Comparison of ENCODE assay signal across 8 mouse cellular contexts in genomic region chr8:79030326-79031265, GRCm38 (mm10). TPM values are rescaled to one million over a fixed set of nuclear protein-coding genes. Genes with fewer than 3 reads are reported as not detected.
A peak's percentile ranks its signal among the peaks of the same experiment; 100 is the strongest.
DNase-seq lines count a peak whose midpoint lies in the region; ATAC-seq and TF ChIP-seq lines count a peak whose summit lies in the region.

No protein-coding gene starts in this region.

- no peak for TF ChIP-seq EP300 in CH12.LX (IDR thresholded peaks at IDR 0.05; ENCODE audit: low read length)
- no peak for TF ChIP-seq EP300 in liver, postnatal 0 days (IDR thresholded peaks at IDR 0.05; ENCODE audit: low read depth)

- peaks cover 11 to 39% of the 10 kb centered on the region in 2 experiments for H3K4me1 ChIP-seq in CH12.LX (ENCODE audit: control insufficient read depth in 1 of 2, insufficient read depth in 2 of 2)
- peaks cover 39% of the 10 kb centered on the region for H3K4me1 ChIP-seq in forebrain, embryonic 12.5 days
- H3K4me1 ChIP-seq in heart, embryonic 16.5 days (ENCODE audit: control insufficient read depth, insufficient read depth, low read length), result peaks cover 23% of the 10 kb centered on the region
- H3K4me1 ChIP-seq in liver, postnatal 0 days (ENCODE audit: insufficient read depth), result 0 out of 2 replicates have a peak, but pooled peaks cover 3% of the 10 kb centered on the region
- peaks cover 43% of the 10 kb centered on the region for H3K4me1 ChIP-seq in neural tube, embryonic 15.5 days

- peaks cover 65% of the 10 kb centered on the region for H3K79me2 ChIP-seq in CH12.LX (replicated peaks; ENCODE audit: control insufficient read depth, extremely low read depth, insufficient read depth, poor library complexity, severe bottlenecking)

- peak overlapping the region; percentile 66 to 95 (median 84) for H3K4me3 ChIP-seq in CH12.LX (replicated peaks in 1 of 3; ENCODE audit: low read depth in 2 of 3, low read length in 2 of 3, poor library complexity in 1 of 3)
- peak overlapping the region; percentile 95 for H3K4me3 ChIP-seq in forebrain, embryonic 12.5 days (replicated peaks)
- peak overlapping the region; percentile 70 for H3K4me3 ChIP-seq in heart, embryonic 16.5 days (ENCODE audit: low read length)
- H3K4me3 ChIP-seq in liver, postnatal 0 days (ENCODE audit: low read depth, low read length), result peak overlapping the region; percentile 82
- peak overlapping the region; percentile 85 for H3K4me3 ChIP-seq in neural tube, embryonic 15.5 days (replicated peaks)

- no peaks in the 10 kb centered on the region for H3K9me3 ChIP-seq in CH12.LX (replicated peaks; ENCODE audit: low read length)
- no peaks in the 10 kb centered on the region for H3K9me3 ChIP-seq in forebrain, embryonic 12.5 days
- H3K9me3 ChIP-seq in heart, embryonic 16.5 days (replicated peaks; ENCODE audit: control insufficient read depth, low read length), result no peaks in the 10 kb centered on the region
- no peaks in the 10 kb centered on the region for H3K9me3 ChIP-seq in liver, postnatal 0 days (ENCODE audit: low read length)
- no peaks in the 10 kb centered on the region for H3K9me3 ChIP-seq in neural tube, embryonic 15.5 days (replicated peaks)

- peaks cover 0 to 12% of the 10 kb centered on the region in 2 experiments for H3K36me3 ChIP-seq in CH12.LX (replicated peaks in 1 of 2; ENCODE audit: control insufficient read depth in 1 of 2, insufficient read depth in 1 of 2, low read length in 1 of 2)
- H3K36me3 ChIP-seq in forebrain, embryonic 12.5 days (replicated peaks), result no peaks in the 10 kb centered on the region
- H3K36me3 ChIP-seq in heart, embryonic 16.5 days (ENCODE audit: control insufficient read depth, insufficient read depth), result no peaks in the 10 kb centered on the region
- no peaks in the 10 kb centered on the region for H3K36me3 ChIP-seq in liver, postnatal 0 days (replicated peaks; ENCODE audit: insufficient read depth, low read length)
- no peaks in the 10 kb centered on the region for H3K36me3 ChIP-seq in neural tube, embryonic 15.5 days

- in situ Hi-C loops in CH12.LX (cut with MboI; ENCODE audit: low pct_ligation_motif_present, low pct_unique_long_range_greater_than_20kb, low sequenced_read_pairs), result no loop called here

- dilution Hi-C loops in CH12.LX (cut with MboI; ENCODE audit: extremely low pct_ligation_motif_present, extremely low pct_unique_long_range_greater_than_20kb, low sequenced_read_pairs), result no loop called here

- peak overlapping the region; percentile 81 for H3K4me2 ChIP-seq in CH12.LX (ENCODE audit: insufficient read depth, low read depth, poor library complexity, severe bottlenecking)
- H3K4me2 ChIP-seq in forebrain, embryonic 12.5 days, result peak overlapping the region; percentile 90
- peak overlapping the region; percentile 80 for H3K4me2 ChIP-seq in heart, embryonic 16.5 days (ENCODE audit: low read depth, low read length)
- peak overlapping the region; percentile 92 for H3K4me2 ChIP-seq in liver, postnatal 0 days (ENCODE audit: low read depth, low read length)
- H3K4me2 ChIP-seq in neural tube, embryonic 15.5 days, result peak overlapping the region; percentile 84

- H3K27ac ChIP-seq in CH12.LX (ENCODE audit: insufficient read depth, low read depth), result peak overlapping the region; percentile 97
- H3K27ac ChIP-seq in forebrain, embryonic 12.5 days, result peak overlapping the region; percentile 99
- peak overlapping the region; percentile 100 for H3K27ac ChIP-seq in heart, embryonic 16.5 days (ENCODE audit: low read length)
- H3K27ac ChIP-seq in liver, postnatal 0 days (ENCODE audit: low read depth), result peak overlapping the region; percentile 95
- H3K27ac ChIP-seq in neural tube, embryonic 15.5 days (replicated peaks), result peak overlapping the region; percentile 99

- no peaks in the 10 kb centered on the region for H3K27me3 ChIP-seq in CH12.LX (replicated peaks)
- no peaks in the 10 kb centered on the region for H3K27me3 ChIP-seq in forebrain, embryonic 12.5 days
- H3K27me3 ChIP-seq in heart, embryonic 16.5 days (ENCODE audit: control insufficient read depth, insufficient read depth, low read length), result no peaks in the 10 kb centered on the region
- peaks cover 11% of the 10 kb centered on the region; the same call in 1 of the 2 replicates for H3K27me3 ChIP-seq in liver, postnatal 0 days (ENCODE audit: insufficient read depth, low read length)
- H3K27me3 ChIP-seq in neural tube, embryonic 15.5 days (replicated peaks), result no peaks in the 10 kb centered on the region

- peak overlapping the region; percentile 95 for H3K9ac ChIP-seq in CH12.LX (ENCODE audit: insufficient read depth, low read depth)
- peak overlapping the region; percentile 99 for H3K9ac ChIP-seq in forebrain, embryonic 12.5 days
- H3K9ac ChIP-seq in heart, embryonic 16.5 days (ENCODE audit: low read length), result peak overlapping the region; percentile 99
- H3K9ac ChIP-seq in liver, postnatal 0 days (replicated peaks), result peak overlapping the region; percentile 89
- H3K9ac ChIP-seq in neural tube, embryonic 15.5 days (replicated peaks), result peak overlapping the region; percentile 96

- WGBS in forebrain, embryonic 12.5 days, result under 1% methylated on average over 52 of the region's 62 CpGs
- 1% methylated on average over 53 of the region's 62 CpGs for WGBS in heart, embryonic 16.5 days
- 1% methylated on average over 54 of the region's 62 CpGs for WGBS in liver, postnatal 0 days (ENCODE audit: insufficient replicate concordance)
- 0% methylated on average over 55 of the region's 62 CpGs for WGBS in neural tube, embryonic 15.5 days

- DNase-seq in CH12.LX (ENCODE audit: extremely low read depth), result peak; percentile 62
- DNase-seq in brain, embryonic 14.5 days (ENCODE audit: low read depth), result peak; percentile 71
- peak; percentile 81 to 86 for DNase-seq in kidney, postnatal 4 days
- peak; percentile 70 for DNase-seq in liver, postnatal 0 days
- DNase-seq in thymus, postnatal 0 days (ENCODE audit: low spot score), result peak; percentile 28

- no peak for TF ChIP-seq CTCF in CH12.LX (conservative IDR thresholded peaks at IDR 0.05 in 1 of 2, IDR thresholded peaks at IDR 0.05 in 1 of 2; ENCODE audit: low read depth in 2 of 2, low read length in 2 of 2)
- no peak for TF ChIP-seq CTCF in brain, embryonic 14.5 days (IDR thresholded peaks at IDR 0.05; ENCODE audit: borderline replicate concordance, extremely low read depth, insufficient read depth, insufficient read length)
- 0 out of 2 replicates have a peak, but pooled peaks have one; percentile 4 for TF ChIP-seq CTCF in liver, postnatal 0 days (IDR thresholded peaks at IDR 0.05; ENCODE audit: low read depth)

- no peak for TF ChIP-seq RAD21 in CH12.LX (IDR thresholded peaks at IDR 0.05; ENCODE audit: low read depth, low read length)

- TF ChIP-seq POLR2A in CH12.LX (IDR thresholded peaks at IDR 0.05; ENCODE audit: low read depth, low read length), result peak; percentile 65
- no peak for TF ChIP-seq POLR2A in brain, embryonic 14.5 days (IDR thresholded peaks at IDR 0.05; ENCODE audit: borderline replicate concordance, extremely low read depth, insufficient read depth, insufficient read length, poor library complexity, severe bottlenecking)

- no peak for ATAC-seq in forebrain, embryonic 12.5 days (ENCODE audit: low FRiP score)
- peak; percentile 30; the same call in 1 of the 2 replicates for ATAC-seq in heart, embryonic 16.5 days (replicated peaks; ENCODE audit: extremely low read depth, insufficient read depth, low FRiP score)
- peak; percentile 0; the same call in 1 of the 2 replicates for ATAC-seq in liver, postnatal 0 days
- ATAC-seq in neural tube, embryonic 15.5 days (ENCODE audit: low FRiP score), result peak; percentile 2

TF ChIP-seq in CH12.LX, 34 proteins besides CTCF, POLR2A, EP300 and RAD21:
- no peak for TF ChIP-seq PAX5 (IDR thresholded peaks at IDR 0.05; ENCODE audit: low read length)
- no peak; the same call in 1 of the 2 replicates for TF ChIP-seq TCF12 (IDR thresholded peaks at IDR 0.05; ENCODE audit: low read depth, low read length)
- TF ChIP-seq SMC3 (IDR thresholded peaks at IDR 0.05; ENCODE audit: low read depth, low read length), result 0 out of 2 replicates have a peak, but pooled peaks have one; percentile 1
- TF ChIP-seq IRF4 (IDR thresholded peaks at IDR 0.05; ENCODE audit: low read depth, low read length), result peak; percentile 0; the same call in 1 of the 2 replicates
- TF ChIP-seq JUND (conservative IDR thresholded peaks at IDR 0.05; ENCODE audit: low read depth, low read length), result no peak
- TF ChIP-seq BHLHE40 (IDR thresholded peaks at IDR 0.05; ENCODE audit: low read depth, low read length), result 0 out of 2 replicates have a peak, but pooled peaks have one; percentile 20
- TF ChIP-seq CHD2 (IDR thresholded peaks at IDR 0.05; ENCODE audit: low read length), result 0 out of 2 replicates have a peak, but pooled peaks have one; percentile 19
- TF ChIP-seq ETS1 (conservative IDR thresholded peaks at IDR 0.05; ENCODE audit: low read depth, low read length), result peak; percentile 6; the same call in 1 of the 2 replicates
- peak; percentile 4; the same call in 1 of the 2 replicates for TF ChIP-seq MAX (IDR thresholded peaks at IDR 0.05; ENCODE audit: low read length)
- peak; percentile 30 for TF ChIP-seq HCFC1 (IDR thresholded peaks at IDR 0.05; ENCODE audit: low read depth, low read length)
- peak; percentile 79 for TF ChIP-seq ZNF384 (IDR thresholded peaks at IDR 0.05; ENCODE audit: low read depth, low read length)
- no peak for TF ChIP-seq MYC (IDR thresholded peaks at IDR 0.05; ENCODE audit: low read depth, low read length)
- no peak for TF ChIP-seq JUN (IDR thresholded peaks at IDR 0.05; ENCODE audit: insufficient read depth, low read depth, low read length)
- TF ChIP-seq TBP (conservative IDR thresholded peaks at IDR 0.05; ENCODE audit: low read depth, low read length), result peak; percentile 52; the same call in 1 of the 2 replicates
- no peak; the same call in 1 of the 2 replicates for TF ChIP-seq MXI1 (IDR thresholded peaks at IDR 0.05; ENCODE audit: low read depth, low read length)

RNA-seq across cellular contexts. Expression of gene Zfp827, which starts 2.4 kb away (rescaled TPM):
- 6.8 and 7.8 TPM in 2 replicates for total RNA-seq in CH12.LX (2012; rRNA removed)
- 4.3 and 4.5 TPM in 2 replicates for total RNA-seq in CH12.LX (2014; rRNA removed)
- 9.0 and 11.1 TPM in 2 replicates for polyA plus RNA-seq in CH12.LX (2012; ENCODE audit: insufficient read length, low read depth)
- 33.9 and 48.6 TPM in 2 replicates for polyA plus RNA-seq in brain, embryonic 14.5 days (2012; rRNA removed)
- polyA plus RNA-seq in forebrain, embryonic 12.5 days (2016; fragmentation: Nextera tagmentation; extraction: Ambion mirVana), result 13.0 and 13.2 TPM in 2 replicates
- 5.2 and 6.9 TPM in 2 replicates for polyA plus RNA-seq in heart, embryonic 16.5 days (2015; fragmentation: Nextera tagmentation; extraction: Ambion mirVana)
- polyA plus RNA-seq in liver, postnatal 0 days (2015; fragmentation: Nextera tagmentation; extraction: Ambion mirVana), result 0.62 and 0.64 TPM in 2 replicates
- polyA plus RNA-seq in neural tube, embryonic 15.5 days (2015; fragmentation: Nextera tagmentation; extraction: Ambion mirVana), result 10.1 and 10.4 TPM in 2 replicates
- polyA plus RNA-seq in thymus, postnatal 0 days (2015; fragmentation: Nextera tagmentation; extraction: Ambion mirVana), result 1.7 and 2.0 TPM in 2 replicates

Comparison
In these comparisons a context has a peak if more than half of its experiments do, and no peak if none do; other contexts are left out.
1. DNase-seq: peak in every context shown above with its lines; median percentile 84 in kidney, postnatal 4 days; 71 in brain, embryonic 14.5 days; 70 in liver, postnatal 0 days; 62 in CH12.LX; 28 in thymus, postnatal 0 days.